Mouse (Mus musculus): ENCODE results near the gene Fmnl2.

GRCm38 (mm10) chr2:53146852-53147251, 289.2 kb downstream of the Fmnl2 start:
- TF ChIP-seq GATA1 (IDR thresholded peaks at IDR 0.05; ENCODE audit: low read length): no peak
- no peak for TF ChIP-seq TAL1 (IDR thresholded peaks at IDR 0.05; ENCODE audit: low read length)
